Mouse (Mus musculus) testis, adult 10 weeks (tissue): ENCODE measurements around the gene B3gnt3. TPM values are rescaled to one million over a fixed set of nuclear protein-coding genes. Genes with fewer than 3 reads are reported as not detected.

Source experiments
- polyA plus RNA-seq: library from polyadenylated mRNA; stranded (reverse); fragments of 350-450 nt; fragmentation: Illumina TruSeq; extraction: RNeasy Lipid Tissue Mini Kit (QIAGEN cat#74804); gene quantifications from one replicate; pipeline ENCODE4 v1.2.3, GENCODE M21; 2014; ENCODE audit warnings: low read depth, low replicate concordance

The B3gnt3 gene
- polyA plus RNA-seq, result 0.13 TPM

GRCm38 (mm10) chr8:71701414-71702086 is at the start of gene B3gnt3:
Gene B3gnt3 (minus strand): TSS chr8:71701789.

GRCm38 (mm10) chr8:71725122-71725924 is 23.7 kb upstream of the B3gnt3 start, which contains the start of gene Fcho1:
Gene Fcho1 (minus strand): TSS chr8:71725716.

GRCm38 (mm10) chr8:71689028-71689427 is 12.6 kb downstream of the B3gnt3 start, which contains the start of gene Insl3:
Gene Insl3 (plus strand): TSS chr8:71689214.

GRCm38 (mm10) chr8:71676020-71676741 is 25.4 kb downstream of the B3gnt3 start, which contains the start of gene Jak3:
Gene Jak3 (plus strand): TSS chr8:71676296.

DNA sequence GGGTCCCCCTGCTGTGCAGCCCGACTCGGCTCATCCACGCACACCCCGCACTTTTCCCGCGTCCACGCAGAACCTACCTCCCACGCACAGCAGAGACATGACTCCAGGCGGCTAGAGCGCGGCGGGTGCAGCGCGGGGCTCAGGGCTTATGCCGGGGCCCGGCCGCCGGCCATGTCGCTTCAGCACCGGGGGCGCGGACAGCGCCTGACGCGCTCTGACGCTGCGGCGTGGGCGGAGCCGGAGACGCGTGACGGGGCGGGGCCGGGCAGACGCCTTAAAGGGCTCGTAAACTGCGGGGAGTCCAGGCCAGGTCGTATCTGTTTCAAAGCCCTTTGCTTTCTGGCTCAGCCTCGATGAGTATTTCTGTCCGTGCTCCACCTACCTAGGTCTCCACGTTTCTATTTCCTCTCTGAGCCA is 30.0 kb downstream of the B3gnt3 start, which contains the start of gene Unc13a:
Unc13a (minus strand) TSS at position 209 of the 417 bp plus-strand sequence.

Other genes starting within 250 kb of the B3gnt3 start
- 2.9 TPM for gene Abhd8, start 238.1 kb downstream of the B3gnt3 start, polyA plus RNA-seq
- 2.6 TPM for gene Mrpl34, start 236.8 kb downstream of the B3gnt3 start, polyA plus RNA-seq
- 12.2 TPM for gene Dda1, start 232.6 kb downstream of the B3gnt3 start, polyA plus RNA-seq
- gene Ano8, start 215.8 kb downstream of the B3gnt3 start, polyA plus RNA-seq, result 0.07 TPM
- 0.59 TPM for gene Gtpbp3, start 213.7 kb downstream of the B3gnt3 start, polyA plus RNA-seq
- gene Plvap, start 190.0 kb downstream of the B3gnt3 start, polyA plus RNA-seq, result not detected
- gene Ccdc194, start 176.1 kb downstream of the B3gnt3 start, polyA plus RNA-seq, result not detected
- 0.88 TPM for gene Bst2, start 164.3 kb downstream of the B3gnt3 start, polyA plus RNA-seq
- gene Mvb12a, start 158.9 kb downstream of the B3gnt3 start, polyA plus RNA-seq, result 1.1 TPM
- gene Tmem221, start 142.9 kb downstream of the B3gnt3 start, polyA plus RNA-seq, result 0.34 TPM
- gene Nxnl1, start 135.2 kb downstream of the B3gnt3 start, polyA plus RNA-seq, result 0.38 TPM
- 2.4 TPM for gene Slc27a1, start 132.9 kb downstream of the B3gnt3 start, polyA plus RNA-seq
- gene Pgls, start 109.6 kb downstream of the B3gnt3 start, polyA plus RNA-seq, result 0.36 TPM
- 1.4 TPM for gene Fam129c, start 104.1 kb downstream of the B3gnt3 start, polyA plus RNA-seq
- 17.1 TPM for gene Colgalt1, start 90.8 kb downstream of the B3gnt3 start, polyA plus RNA-seq
- gene Unc13a, start 30.0 kb downstream of the B3gnt3 start, polyA plus RNA-seq, result 0.04 TPM
- 0.06 TPM for gene Jak3, start 25.5 kb downstream of the B3gnt3 start, polyA plus RNA-seq
- 108 TPM for gene Insl3, start 12.6 kb downstream of the B3gnt3 start, polyA plus RNA-seq
- gene Fcho1, start 23.9 kb upstream of the B3gnt3 start, polyA plus RNA-seq, result not detected
- 5.6 TPM for gene Zfp709, start 180.2 kb upstream of the B3gnt3 start, polyA plus RNA-seq
- gene Zfp882, start 206.8 kb upstream of the B3gnt3 start, polyA plus RNA-seq, result 2.9 TPM
- 34.1 TPM for gene Zfp617, start 206.8 kb upstream of the B3gnt3 start, polyA plus RNA-seq
- gene Zfp961, start 249.2 kb upstream of the B3gnt3 start, polyA plus RNA-seq, result 18.2 TPM